Mouse (Mus musculus): ENCODE data around the gene Aff3. TPM values are rescaled to one million over a fixed set of nuclear protein-coding genes. Genes with fewer than 3 reads are reported as not detected.
A peak's percentile ranks its signal among the peaks of the same experiment; 100 is the strongest.

Aff3 gene
- polyA plus RNA-seq, 1 experiment from 2014 or later: 4.7 TPM

DNA sequence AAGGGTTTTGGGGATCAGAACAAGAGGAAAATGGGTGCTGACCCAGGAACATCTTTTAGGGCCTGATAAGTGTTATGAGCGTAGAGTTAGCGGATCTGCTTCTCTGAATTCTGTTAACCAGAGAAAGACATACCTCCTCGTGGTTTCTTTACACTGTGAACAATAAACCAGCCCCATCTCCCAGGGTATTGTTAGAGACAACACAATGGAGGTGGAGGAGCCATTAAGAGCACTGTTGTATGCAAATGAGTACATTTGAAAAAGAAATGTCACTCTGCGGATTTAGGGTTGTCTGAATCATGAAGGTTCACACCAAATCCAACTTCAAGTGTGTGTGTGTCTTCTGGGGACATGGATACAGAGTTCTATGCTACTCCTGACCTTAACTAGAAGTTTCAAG lies 373.3 kb downstream of the Aff3 start:
- H3K9me3 ChIP-seq (ENCODE audit: control insufficient read depth, low read length): no peaks in the 10 kb centered on the region
- no peak overlapping the region for H3K4me2 ChIP-seq
- ATAC-seq (replicated peaks; ENCODE audit: low FRiP score): no peak
- H3K36me3 ChIP-seq (ENCODE audit: control insufficient read depth, insufficient read depth, low read length): no peaks in the 10 kb centered on the region
- H3K27ac ChIP-seq (ENCODE audit: low read depth, low read length): no peak overlapping the region
- WGBS: 76% methylated on average over 4 of the region's 4 CpGs
- DNase-seq (ENCODE audit: low spot score): no peak
- H3K27me3 ChIP-seq (replicated peaks; ENCODE audit: control insufficient read depth, insufficient read depth, low read length): no peaks in the 10 kb centered on the region
- H3K9ac ChIP-seq (ENCODE audit: low read depth, low read length): no peak overlapping the region
- no peak overlapping the region for H3K4me3 ChIP-seq (ENCODE audit: low read depth, low read length)
- H3K4me1 ChIP-seq (replicated peaks; ENCODE audit: control insufficient read depth, insufficient read depth, low read length): no peaks in the 10 kb centered on the region

DNA sequence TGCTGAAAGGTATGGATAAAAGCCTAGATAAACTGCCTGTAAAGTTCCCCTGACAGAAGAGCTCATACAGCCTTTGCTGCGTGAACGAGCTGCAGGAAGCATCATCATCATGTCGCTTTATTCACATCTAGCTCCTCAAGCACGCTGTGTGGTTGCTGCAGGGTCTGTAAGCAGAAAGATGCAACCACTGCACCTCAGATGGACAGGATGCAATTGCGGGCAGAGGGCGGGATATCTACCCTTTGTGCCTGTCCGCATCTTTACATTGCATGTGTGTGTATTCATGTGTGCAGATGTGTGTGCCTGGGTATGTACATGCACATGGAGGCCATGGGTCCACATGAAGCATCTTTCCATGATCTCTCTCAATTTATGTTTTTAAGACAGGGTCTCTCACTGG lies 373.9 kb downstream of the Aff3 start:
- Histone ChIP-seq H3K36me3 (ENCODE audit: control insufficient read depth, insufficient read depth, low read length) (no peaks in the 10 kb centered on the region), H3K9me3 (ENCODE audit: control insufficient read depth, low read length) (no peaks in the 10 kb centered on the region), H3K27ac (ENCODE audit: low read depth, low read length) (no peak overlapping the region), H3K9ac (ENCODE audit: low read depth, low read length) (no peak overlapping the region), H3K4me2 (no peak overlapping the region), H3K4me1 (replicated peaks; ENCODE audit: control insufficient read depth, insufficient read depth, low read length) (no peaks in the 10 kb centered on the region), H3K27me3 (replicated peaks; ENCODE audit: control insufficient read depth, insufficient read depth, low read length) (no peaks in the 10 kb centered on the region), H3K4me3 (ENCODE audit: low read depth, low read length) (no peak overlapping the region)
- DNase-seq (ENCODE audit: low spot score) (no peak), ATAC-seq (replicated peaks; ENCODE audit: low FRiP score) (no peak)
- WGBS: 82% methylated on average over 7 of the region's 7 CpGs

DNA sequence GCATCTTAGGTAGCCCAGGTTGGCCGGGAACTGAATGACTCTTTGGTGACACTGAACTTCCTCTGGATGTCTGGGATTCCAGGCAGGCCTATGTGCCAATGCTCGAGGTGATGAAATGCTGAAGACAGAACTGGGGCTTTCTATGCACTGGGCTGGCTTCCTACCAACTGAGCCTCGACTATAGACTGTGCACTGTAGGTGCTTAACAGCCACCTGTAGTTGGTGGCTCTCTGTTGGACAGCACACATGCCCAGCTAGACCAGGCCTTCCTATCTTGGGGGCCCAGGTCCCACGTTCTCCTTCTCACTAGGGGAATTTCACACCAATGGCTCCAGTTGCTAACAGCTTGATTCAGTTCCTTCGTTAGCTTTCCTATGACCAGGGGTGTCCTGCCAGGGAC lies 374.9 kb downstream of the Aff3 start:
- no peaks in the 10 kb centered on the region for H3K4me1 ChIP-seq (replicated peaks; ENCODE audit: control insufficient read depth, insufficient read depth, low read length)
- H3K27me3 ChIP-seq (replicated peaks; ENCODE audit: control insufficient read depth, insufficient read depth, low read length): no peaks in the 10 kb centered on the region
- WGBS: 78% methylated on average over 5 of the region's 5 CpGs
- no peaks in the 10 kb centered on the region for H3K36me3 ChIP-seq (ENCODE audit: control insufficient read depth, insufficient read depth, low read length)
- DNase-seq (ENCODE audit: low spot score) (no peak), ATAC-seq (replicated peaks; ENCODE audit: low FRiP score) (no peak)
- H3K27ac ChIP-seq (ENCODE audit: low read depth, low read length): no peak overlapping the region
- H3K4me3 ChIP-seq (ENCODE audit: low read depth, low read length): no peak overlapping the region
- H3K9ac ChIP-seq (ENCODE audit: low read depth, low read length): no peak overlapping the region
- no peaks in the 10 kb centered on the region for H3K9me3 ChIP-seq (ENCODE audit: control insufficient read depth, low read length)
- H3K4me2 ChIP-seq: no peak overlapping the region

DNA sequence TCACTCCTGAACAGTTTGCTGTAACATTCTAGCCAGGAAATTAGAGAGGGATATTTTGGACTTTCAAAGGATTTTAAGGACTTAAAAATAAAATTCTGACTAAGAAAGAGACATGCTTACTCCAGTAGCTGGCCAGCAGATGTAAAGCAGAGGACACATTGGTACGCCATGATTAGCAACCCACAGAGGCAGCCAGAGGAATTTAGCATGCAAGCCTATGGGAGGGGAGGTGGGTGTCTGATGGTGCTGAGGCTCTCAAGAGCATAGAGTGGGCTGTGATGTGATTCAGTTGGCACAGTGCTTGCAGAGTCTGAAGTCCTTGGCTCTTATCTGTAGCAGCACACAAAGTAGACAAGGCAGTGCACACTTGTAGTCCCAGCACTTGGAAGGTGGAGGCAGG lies 376.0 kb downstream of the Aff3 start:
- H3K4me1 ChIP-seq (replicated peaks; ENCODE audit: control insufficient read depth, insufficient read depth, low read length): no peaks in the 10 kb centered on the region
- H3K9ac ChIP-seq (ENCODE audit: low read depth, low read length): no peak overlapping the region
- H3K4me2 ChIP-seq: no peak overlapping the region
- ATAC-seq (replicated peaks; ENCODE audit: low FRiP score) (no peak), DNase-seq (ENCODE audit: low spot score) (no peak)
- no peaks in the 10 kb centered on the region for H3K36me3 ChIP-seq (ENCODE audit: control insufficient read depth, insufficient read depth, low read length)
- 87% methylated on average over 1 of the region's 1 CpGs for WGBS
- H3K27ac ChIP-seq (ENCODE audit: low read depth, low read length): no peak overlapping the region
- no peaks in the 10 kb centered on the region for H3K9me3 ChIP-seq (ENCODE audit: control insufficient read depth, low read length)
- no peaks in the 10 kb centered on the region for H3K27me3 ChIP-seq (replicated peaks; ENCODE audit: control insufficient read depth, insufficient read depth, low read length)
- H3K4me3 ChIP-seq (ENCODE audit: low read depth, low read length): no peak overlapping the region

DNA sequence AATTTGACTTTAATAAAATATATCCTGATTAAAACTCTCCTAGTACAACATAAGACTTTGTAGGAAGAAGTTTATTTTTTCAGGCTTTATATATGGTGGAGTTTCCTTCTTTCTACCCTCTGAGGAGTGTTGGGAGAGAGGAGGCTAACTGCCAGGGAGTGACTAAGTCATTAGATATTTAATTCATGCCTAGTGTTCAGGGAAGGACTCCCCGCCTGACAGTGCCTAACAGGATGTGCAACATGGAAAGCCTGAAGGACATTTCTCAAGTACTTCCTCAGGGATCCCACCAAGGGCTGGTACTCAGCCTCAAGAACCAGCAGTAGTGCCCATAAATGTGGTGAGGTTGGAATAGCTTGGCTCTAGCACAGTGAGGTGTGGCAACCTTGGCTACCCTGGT lies 378.2 kb downstream of the Aff3 start:
- ATAC-seq (replicated peaks; ENCODE audit: low FRiP score) (no peak), DNase-seq (ENCODE audit: low spot score) (no peak)
- WGBS: 72% methylated on average over 1 of the region's 1 CpGs
- Histone ChIP-seq H3K27ac (ENCODE audit: low read depth, low read length) (no peak overlapping the region), H3K36me3 (ENCODE audit: control insufficient read depth, insufficient read depth, low read length) (no peaks in the 10 kb centered on the region), H3K4me2 (no peak overlapping the region), H3K9me3 (ENCODE audit: control insufficient read depth, low read length) (no peaks in the 10 kb centered on the region), H3K27me3 (replicated peaks; ENCODE audit: control insufficient read depth, insufficient read depth, low read length) (no peaks in the 10 kb centered on the region), H3K9ac (ENCODE audit: low read depth, low read length) (no peak overlapping the region), H3K4me3 (ENCODE audit: low read depth, low read length) (no peak overlapping the region), H3K4me1 (replicated peaks; ENCODE audit: control insufficient read depth, insufficient read depth, low read length) (no peaks in the 10 kb centered on the region)

DNA sequence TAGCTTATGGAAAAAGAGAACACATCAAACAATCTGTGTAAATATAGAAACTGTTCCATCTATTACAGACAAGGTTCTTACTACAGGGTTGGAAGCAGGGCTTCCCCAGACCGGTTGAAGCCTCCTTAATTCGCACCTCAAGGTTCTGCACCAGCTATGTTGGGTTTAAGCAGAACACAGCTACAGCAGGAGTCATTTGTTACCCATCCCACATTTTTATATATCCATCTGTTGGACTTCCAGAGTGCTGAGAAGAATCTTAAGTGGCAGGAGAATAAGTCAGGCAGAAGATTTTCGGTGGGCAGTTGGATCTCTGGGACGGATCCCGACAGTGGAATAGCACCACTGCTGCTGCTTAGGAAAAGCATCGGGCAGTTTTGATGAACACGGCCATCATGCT lies 384.2 kb downstream of the Aff3 start:
- no peak for ATAC-seq (replicated peaks; ENCODE audit: low FRiP score)
- no peaks in the 10 kb centered on the region for H3K9me3 ChIP-seq (ENCODE audit: control insufficient read depth, low read length)
- H3K4me1 ChIP-seq (replicated peaks; ENCODE audit: control insufficient read depth, insufficient read depth, low read length): no peaks in the 10 kb centered on the region
- DNase-seq (ENCODE audit: low spot score): no peak
- WGBS: 84% methylated on average over 7 of the region's 7 CpGs
- no peak overlapping the region for H3K27ac ChIP-seq (ENCODE audit: low read depth, low read length)
- no peaks in the 10 kb centered on the region for H3K27me3 ChIP-seq (replicated peaks; ENCODE audit: control insufficient read depth, insufficient read depth, low read length)
- no peak overlapping the region for H3K9ac ChIP-seq (ENCODE audit: low read depth, low read length)
- H3K36me3 ChIP-seq (ENCODE audit: control insufficient read depth, insufficient read depth, low read length): no peaks in the 10 kb centered on the region
- no peak overlapping the region for H3K4me2 ChIP-seq
- no peak overlapping the region for H3K4me3 ChIP-seq (ENCODE audit: low read depth, low read length)

DNA sequence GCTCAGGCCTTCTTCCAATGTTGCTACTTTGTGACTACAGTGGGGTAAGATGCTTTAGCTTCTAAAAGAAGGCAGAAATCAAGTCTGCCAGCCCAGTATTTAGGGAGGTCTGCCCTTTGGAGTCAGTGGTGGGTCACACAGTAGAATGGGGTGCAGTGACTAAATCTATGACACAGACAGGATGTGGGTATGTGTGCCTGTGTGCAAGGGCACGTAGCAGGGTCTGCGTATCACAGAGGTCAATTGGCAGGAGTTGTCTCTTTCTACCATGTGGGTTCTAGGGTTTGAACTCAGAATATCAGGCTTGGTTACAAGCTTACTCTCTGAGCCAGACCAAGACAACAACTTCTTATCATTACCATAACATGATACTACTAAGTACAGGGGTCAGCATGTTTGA lies 393.4 kb downstream of the Aff3 start:
- Histone ChIP-seq H3K4me1 (replicated peaks; ENCODE audit: control insufficient read depth, insufficient read depth, low read length) (no peaks in the 10 kb centered on the region), H3K27ac (ENCODE audit: low read depth, low read length) (no peak overlapping the region), H3K4me3 (ENCODE audit: low read depth, low read length) (no peak overlapping the region), H3K27me3 (replicated peaks; ENCODE audit: control insufficient read depth, insufficient read depth, low read length) (no peaks in the 10 kb centered on the region), H3K4me2 (no peak overlapping the region), H3K9me3 (ENCODE audit: control insufficient read depth, low read length) (no peaks in the 10 kb centered on the region), H3K36me3 (ENCODE audit: control insufficient read depth, insufficient read depth, low read length) (no peaks in the 10 kb centered on the region), H3K9ac (ENCODE audit: low read depth, low read length) (no peak overlapping the region)
- ATAC-seq (replicated peaks; ENCODE audit: low FRiP score) (no peak), DNase-seq (ENCODE audit: low spot score) (no peak)
- 81% methylated on average over 2 of the region's 2 CpGs for WGBS

DNA sequence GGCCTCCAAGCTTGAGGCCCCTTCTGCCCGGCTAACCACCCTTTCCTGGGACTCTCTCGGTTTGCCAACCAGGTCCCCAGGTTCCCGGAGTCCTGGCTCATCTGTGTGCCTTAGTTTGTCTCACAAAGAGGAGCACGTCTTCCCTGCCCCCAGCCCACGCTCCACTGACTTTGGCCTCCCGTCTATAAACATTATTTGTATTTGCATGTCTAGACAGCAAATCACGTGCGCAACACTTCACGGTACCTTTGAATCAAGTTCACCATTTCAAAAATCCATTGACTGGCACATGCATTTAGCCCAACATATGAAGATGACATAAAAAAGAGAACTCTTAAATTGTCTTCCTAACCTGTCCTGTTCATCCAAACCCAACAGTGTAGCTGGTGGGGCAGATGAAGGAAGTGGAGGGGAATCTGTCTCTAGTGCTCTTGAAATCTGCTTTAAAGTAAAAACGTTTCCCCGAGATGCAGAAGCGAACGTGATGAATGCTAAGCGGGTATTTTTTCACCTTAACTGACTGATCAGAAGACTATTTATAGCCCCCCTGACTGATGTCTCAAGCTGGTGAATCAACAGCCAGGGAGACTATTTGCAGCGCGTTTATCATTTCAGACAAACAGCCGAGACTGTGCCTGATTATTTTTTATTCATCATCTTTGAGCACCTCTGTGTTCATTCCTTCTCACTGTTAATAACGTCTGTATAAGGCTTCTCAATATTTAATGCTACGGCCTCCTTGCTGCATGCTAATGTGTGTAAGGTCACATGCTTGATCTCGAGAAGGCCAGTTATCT lies 396.3 kb downstream of the Aff3 start:
- Histone ChIP-seq H3K36me3 (ENCODE audit: control insufficient read depth, insufficient read depth, low read length) (no peaks in the 10 kb centered on the region), H3K4me1 (replicated peaks; ENCODE audit: control insufficient read depth, insufficient read depth, low read length) (no peaks in the 10 kb centered on the region), H3K4me2 (no peak overlapping the region), H3K27me3 (replicated peaks; ENCODE audit: control insufficient read depth, insufficient read depth, low read length) (no peaks in the 10 kb centered on the region), H3K9ac (ENCODE audit: low read depth, low read length) (no peak overlapping the region), H3K9me3 (ENCODE audit: control insufficient read depth, low read length) (no peaks in the 10 kb centered on the region), H3K4me3 (ENCODE audit: low read depth, low read length) (no peak overlapping the region), H3K27ac (ENCODE audit: low read depth, low read length) (peak overlapping the region; percentile 47; the same call in 1 of the 2 replicates)
- DNase-seq (ENCODE audit: low spot score) (no peak), ATAC-seq (replicated peaks; ENCODE audit: low FRiP score) (no peak)
- 72% methylated on average over 20 of the region's 20 CpGs for WGBS

DNA sequence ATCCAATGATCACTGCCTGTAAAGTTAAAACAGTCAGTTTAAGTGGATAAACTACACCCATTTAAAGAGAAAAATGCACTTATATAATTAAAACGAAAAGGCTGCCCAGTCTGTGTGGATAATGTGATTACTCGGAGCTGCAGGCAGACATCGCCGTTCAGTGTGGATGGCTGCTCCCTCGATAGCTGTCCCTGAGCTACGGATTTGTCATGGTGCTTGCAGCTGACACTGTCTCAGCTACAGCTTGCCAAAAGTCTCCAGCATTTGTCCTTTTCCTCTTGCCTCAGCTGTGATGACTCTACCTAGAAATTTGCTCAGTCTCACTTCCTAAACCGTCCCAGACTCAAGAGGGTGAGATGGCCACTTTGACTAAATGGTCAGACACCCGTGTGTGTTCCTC lies 401.5 kb downstream of the Aff3 start:
- Histone ChIP-seq H3K27ac (ENCODE audit: low read depth, low read length) (no peak overlapping the region), H3K9me3 (ENCODE audit: control insufficient read depth, low read length) (no peaks in the 10 kb centered on the region), H3K9ac (ENCODE audit: low read depth, low read length) (no peak overlapping the region), H3K4me1 (replicated peaks; ENCODE audit: control insufficient read depth, insufficient read depth, low read length) (no peaks in the 10 kb centered on the region; the same call in 1 of the 2 replicates), H3K4me2 (no peak overlapping the region), H3K4me3 (ENCODE audit: low read depth, low read length) (no peak overlapping the region), H3K27me3 (replicated peaks; ENCODE audit: control insufficient read depth, insufficient read depth, low read length) (no peaks in the 10 kb centered on the region), H3K36me3 (ENCODE audit: control insufficient read depth, insufficient read depth, low read length) (no peaks in the 10 kb centered on the region)
- WGBS: 77% methylated on average over 8 of the region's 8 CpGs
- no peak for ATAC-seq (replicated peaks; ENCODE audit: low FRiP score)
- no peak for DNase-seq (ENCODE audit: low spot score)
